Mouse (Mus musculus) frontal cortex, postnatal 14 days (tissue): Measurements from ENCODE around the gene Serpinb9.
"Not testable (repeated sequence)": the region's sequence is repeated elsewhere in the genome, so short reads cannot be mapped to it uniquely, and the experiment has no call there.

Experiments
- DNase-seq, 2 experiments: peaks; one replicate each; pipeline ENCODE4 v3.0.0; 2022; ENCODE audit warnings: low spot score in 2 of 2

The Serpinb9 gene

GRCm38 (mm10) chr13:33003523-33004413 lies 718 bp downstream of the Serpinb9 start:
- no peak for DNase-seq

- DNase-seq = peak; percentile 71 to 79
Measured at GRCm38 (mm10) chr13:33004414-33005105, 1.5 kb downstream of the Serpinb9 start.

GRCm38 (mm10) chr13:33005501-33006075 lies 2.5 kb downstream of the Serpinb9 start:
- DNase-seq = no peak

GRCm38 (mm10) chr13:33006555-33006954 lies 3.5 kb downstream of the Serpinb9 start:
- no peak for DNase-seq

- no peak for DNase-seq
Measured at GRCm38 (mm10) chr13:33012395-33012794, 9.3 kb downstream of the Serpinb9 start.

- no peak for DNase-seq
Measured at GRCm38 (mm10) chr13:33013271-33013670, 10.2 kb downstream of the Serpinb9 start.

- DNase-seq = no peak
Measured at GRCm38 (mm10) chr13:33022371-33022770, 19.3 kb downstream of the Serpinb9 start.

- DNase-seq = no peak
Measured at GRCm38 (mm10) chr13:33026427-33027057, 23.5 kb downstream of the Serpinb9 start.

- no peak for DNase-seq
Measured at GRCm38 (mm10) chr13:33027244-33027643, 24.2 kb downstream of the Serpinb9 start, which contains the start of gene Serpinb9b. TSS of gene Serpinb9b (plus strand) at chr13:33027416.

GRCm38 (mm10) chr13:33028146-33028545 lies 25.1 kb downstream of the Serpinb9 start:
- no peak for DNase-seq

GRCm38 (mm10) chr13:33028550-33028949 lies 25.5 kb downstream of the Serpinb9 start:
- DNase-seq = no peak

GRCm38 (mm10) chr13:33029478-33029877 lies 26.4 kb downstream of the Serpinb9 start:
- not testable (repeated sequence) for DNase-seq

- no peak for DNase-seq
Measured at GRCm38 (mm10) chr13:33030281-33030680, 27.2 kb downstream of the Serpinb9 start.

- no peak for DNase-seq
Measured at GRCm38 (mm10) chr13:33035506-33035905, 32.5 kb downstream of the Serpinb9 start.

- DNase-seq = no peak
Measured at GRCm38 (mm10) chr13:33043542-33043941, 40.5 kb downstream of the Serpinb9 start.

- no peak for DNase-seq
Measured at GRCm38 (mm10) chr13:33047234-33047633, 44.2 kb downstream of the Serpinb9 start.

- DNase-seq = no peak
Measured at GRCm38 (mm10) chr13:33048187-33048586, 45.1 kb downstream of the Serpinb9 start.

- DNase-seq = no peak
Measured at GRCm38 (mm10) chr13:33051697-33052096, 48.6 kb downstream of the Serpinb9 start.

- no peak for DNase-seq
Measured at GRCm38 (mm10) chr13:33063048-33063447, 60.0 kb downstream of the Serpinb9 start.
